17 mouse cellular contexts compared by ENCODE assay signal in the genomic region with DNA sequence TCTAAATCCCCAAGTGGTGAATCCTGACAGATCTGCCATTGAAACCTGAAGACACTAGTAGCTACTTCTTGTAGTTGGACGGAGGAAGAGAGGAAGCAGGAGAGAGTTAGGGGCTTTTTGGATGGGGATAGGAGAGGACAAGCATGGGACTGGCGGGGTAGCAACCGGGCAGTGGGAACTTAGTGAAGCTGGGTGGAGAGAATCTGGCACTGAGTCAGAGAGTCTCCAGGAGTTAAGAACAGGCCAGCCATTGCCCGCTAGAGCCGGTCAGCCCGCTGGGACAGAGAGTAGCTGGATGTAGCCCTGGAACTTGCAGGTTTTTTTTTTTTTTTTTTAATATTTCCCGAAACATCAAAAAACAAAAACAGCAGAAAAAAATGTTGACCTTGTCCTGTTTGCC. TPM values are rescaled to one million over a fixed set of nuclear protein-coding genes. Genes with fewer than 3 reads are reported as not detected.
DNase-seq lines count a peak whose midpoint lies in the region; ATAC-seq and TF ChIP-seq lines count a peak whose summit lies in the region.
"Had no signal": no experiment of that assay in that cellular context is flagged by ENCODE, and none has a peak within 500 bp of the region (broad histone marks: within the 10 kb centered on the region; RNA-seq: fewer than 3 reads in every experiment).

No protein-coding gene starts in this region.

- H3K4me3 ChIP-seq in gastrocnemius, adult 2 months, result no peak overlapping the region
- H3K4me3 ChIP-seq in kidney, embryonic 15.5 days (replicated peaks), result no peak overlapping the region
- peak overlapping the region; percentile 24 for H3K4me3 ChIP-seq in E14TG2a.4 (replicated peaks; ENCODE audit: low read length)
- no peak overlapping the region for H3K4me3 ChIP-seq in heart, embryonic 15.5 days
- H3K4me3 ChIP-seq: erythroblast, embryonic 14.5 days had no signal

- H3K9ac ChIP-seq in kidney, embryonic 15.5 days, result no peak overlapping the region
- H3K9ac ChIP-seq in heart, embryonic 15.5 days, result no peak overlapping the region
- H3K9ac ChIP-seq: hindbrain, embryonic 14.5 days had no signal

- H3K27me3 ChIP-seq in kidney, embryonic 15.5 days, result no peaks in the 10 kb centered on the region
- H3K27me3 ChIP-seq in E14TG2a.4 (ENCODE audit: insufficient read depth, low read length), result no peaks in the 10 kb centered on the region
- no peaks in the 10 kb centered on the region for H3K27me3 ChIP-seq in heart, embryonic 15.5 days

- WGBS in kidney, embryonic 15.5 days, result 85% methylated on average over 7 of the region's 7 CpGs
- 71% methylated on average over 7 of the region's 7 CpGs for WGBS in heart, embryonic 15.5 days

- no peak overlapping the region for H3K4me2 ChIP-seq in kidney, embryonic 15.5 days
- H3K4me2 ChIP-seq in heart, embryonic 15.5 days, result no peak overlapping the region
- H3K4me2 ChIP-seq: hindbrain, embryonic 14.5 days; liver, embryonic 11.5 days had no signal

- intact Hi-C loops in gastrocnemius, adult 2 months (cut with DNase I), result no loop called here

- H3K36me3 ChIP-seq in kidney, embryonic 15.5 days, result 0 out of 2 replicates have a peak, but pooled peaks cover 3% of the 10 kb centered on the region
- H3K36me3 ChIP-seq in E14TG2a.4 (ENCODE audit: insufficient read depth, low read length), result peaks cover 3% of the 10 kb centered on the region; the same call in 1 of the 2 replicates
- H3K36me3 ChIP-seq in heart, embryonic 15.5 days, result no peaks in the 10 kb centered on the region

- ATAC-seq in kidney, embryonic 15.5 days (replicated peaks; ENCODE audit: low FRiP score), result 0 out of 2 replicates have a peak, but pooled peaks have one; percentile 36
- no peak for ATAC-seq in heart, embryonic 15.5 days (replicated peaks; ENCODE audit: insufficient number of reproducible peaks, insufficient read depth, low FRiP score, low read depth)
- no peak for ATAC-seq in granulocyte monocyte progenitor cell, adult 5-6 weeks (replicated peaks; ENCODE audit: poor library complexity, severe bottlenecking)
- ATAC-seq: forebrain, embryonic 14.5 days; intestine, postnatal 0 days had no signal

- peak overlapping the region; percentile 74 for H3K27ac ChIP-seq in gastrocnemius, adult 2 months
- H3K27ac ChIP-seq in kidney, embryonic 15.5 days, result 0 out of 2 replicates have a peak overlapping the region, but pooled peaks have one; percentile 14
- H3K27ac ChIP-seq in heart, embryonic 15.5 days, result peak overlapping the region; percentile 38
- H3K27ac ChIP-seq: hindbrain, embryonic 14.5 days had no signal

- H3K9me3 ChIP-seq in kidney, embryonic 15.5 days (replicated peaks), result no peaks in the 10 kb centered on the region
- H3K9me3 ChIP-seq in E14TG2a.4 (ENCODE audit: low read length), result no peaks in the 10 kb centered on the region
- no peaks in the 10 kb centered on the region for H3K9me3 ChIP-seq in heart, embryonic 15.5 days (replicated peaks)

- peaks cover 19% of the 10 kb centered on the region; the same call in 1 of the 2 replicates for H3K4me1 ChIP-seq in kidney, embryonic 15.5 days
- peaks cover 69% of the 10 kb centered on the region for H3K4me1 ChIP-seq in E14TG2a.4 (replicated peaks; ENCODE audit: low read depth, low read length)
- peaks cover 48% of the 10 kb centered on the region for H3K4me1 ChIP-seq in heart, embryonic 15.5 days (replicated peaks)

- TF ChIP-seq CTCF in gastrocnemius, adult 2 months (IDR thresholded peaks at IDR 0.05), result no peak
- no peak for TF ChIP-seq CTCF in E14TG2a.4 (conservative IDR thresholded peaks at IDR 0.05; ENCODE audit: low read length)

- peak; percentile 42 for DNase-seq in gastrocnemius, adult 2 months
- no peak for DNase-seq in gastrocnemius, postnatal 25 days
- DNase-seq in kidney, adult 11 months, result no peak
- DNase-seq in ovary, postnatal 10 days (ENCODE audit: low spot score), result no peak
- DNase-seq: cerebellum, adult 2 months; lung, adult 2 months; right cerebral cortex, adult 18-20 months; thymus, adult 18-20 months had no signal

RNA-seq across cellular contexts. Expression of a gene that starts 18.4 kb away (rescaled TPM):
- 10 to 100 TPM; 71.3 to 75.6 TPM for total RNA-seq in gastrocnemius, adult 2 months (2021)
- 10 to 100 TPM; 66.4 to 73.6 TPM for total RNA-seq in gastrocnemius, postnatal 25 days (2021)
- polyA plus RNA-seq in kidney, embryonic 15.5 days (2015; fragmentation: Nextera tagmentation; extraction: Ambion mirVana), result 347 and 381 TPM in 2 replicates
- polyA plus RNA-seq in heart, embryonic 15.5 days (2015; fragmentation: Nextera tagmentation; extraction: Ambion mirVana), result 231 and 245 TPM in 2 replicates
- total RNA-seq in granulocyte monocyte progenitor cell, adult 5-6 weeks (2014; fragmentation: Nextera tagmentation), result 256 and 281 TPM in 2 replicates
- 117 and 134 TPM in 2 replicates for total RNA-seq in granulocyte monocyte progenitor cell, adult 5-6 weeks (2017)

RNA-seq across cellular contexts. Expression of a gene that starts 30.6 kb away (rescaled TPM):
- total RNA-seq in gastrocnemius, adult 2 months (2021), result 100 to 1,000 TPM; 182 to 332 TPM
- total RNA-seq in gastrocnemius, postnatal 25 days (2021), result 100 to 1,000 TPM; 179 to 274 TPM
- polyA plus RNA-seq in kidney, embryonic 15.5 days (2015; fragmentation: Nextera tagmentation; extraction: Ambion mirVana), result 113 and 125 TPM in 2 replicates
- polyA plus RNA-seq in heart, embryonic 15.5 days (2015; fragmentation: Nextera tagmentation; extraction: Ambion mirVana), result 68.7 and 71.6 TPM in 2 replicates
- 29.7 and 51.7 TPM in 2 replicates for total RNA-seq in granulocyte monocyte progenitor cell, adult 5-6 weeks (2014; fragmentation: Nextera tagmentation)
- 50.5 and 52.8 TPM in 2 replicates for total RNA-seq in granulocyte monocyte progenitor cell, adult 5-6 weeks (2017)

RNA-seq across cellular contexts. Expression of a gene that starts 31.6 kb away (rescaled TPM):
- 100 to 1,000 TPM; 307 to 392 TPM for total RNA-seq in gastrocnemius, adult 2 months (2021)
- 100 to 1,000 TPM; 285 to 318 TPM for total RNA-seq in gastrocnemius, postnatal 25 days (2021)
- 337 and 354 TPM in 2 replicates for polyA plus RNA-seq in kidney, embryonic 15.5 days (2015; fragmentation: Nextera tagmentation; extraction: Ambion mirVana)
- polyA plus RNA-seq in heart, embryonic 15.5 days (2015; fragmentation: Nextera tagmentation; extraction: Ambion mirVana), result 484 and 664 TPM in 2 replicates
- 228 and 294 TPM in 2 replicates for total RNA-seq in granulocyte monocyte progenitor cell, adult 5-6 weeks (2014; fragmentation: Nextera tagmentation)
- total RNA-seq in granulocyte monocyte progenitor cell, adult 5-6 weeks (2017), result 220 and 253 TPM in 2 replicates

Comparison
In these comparisons a context has a peak if more than half of its experiments do, and no peak if none do; other contexts are left out.
1. H3K27ac ChIP-seq: peak in every context shown above with its lines; median percentile 74 in gastrocnemius, adult 2 months; 38 in heart, embryonic 15.5 days; 14 in kidney, embryonic 15.5 days.